Mouse (Mus musculus): ENCODE measurements around the gene Apoa5. TPM values are rescaled to one million over a fixed set of nuclear protein-coding genes. Genes with fewer than 3 reads are reported as not detected.

Apoa5 gene
- 0.16 and 0.40 TPM in 2 replicates for polyA plus RNA-seq (2015; fragmentation: Nextera tagmentation; extraction: Ambion mirVana)

GRCm38 (mm10) chr9:46268343-46268873 is at the start of gene Apoa5:
Gene Apoa5, plus strand, starts transcription at chr9:46268633.

GRCm38 (mm10) chr9:46228491-46228890 is 39.9 kb upstream of the Apoa5 start, which contains the start of gene Apoa1:
Gene Apoa1, plus strand, starts transcription at chr9:46228580.

GRCm38 (mm10) chr9:46235596-46235648 is 33.0 kb upstream of the Apoa5 start, which contains the start of gene Apoc3:
Gene Apoc3, minus strand, starts transcription at chr9:46235636.

DNA sequence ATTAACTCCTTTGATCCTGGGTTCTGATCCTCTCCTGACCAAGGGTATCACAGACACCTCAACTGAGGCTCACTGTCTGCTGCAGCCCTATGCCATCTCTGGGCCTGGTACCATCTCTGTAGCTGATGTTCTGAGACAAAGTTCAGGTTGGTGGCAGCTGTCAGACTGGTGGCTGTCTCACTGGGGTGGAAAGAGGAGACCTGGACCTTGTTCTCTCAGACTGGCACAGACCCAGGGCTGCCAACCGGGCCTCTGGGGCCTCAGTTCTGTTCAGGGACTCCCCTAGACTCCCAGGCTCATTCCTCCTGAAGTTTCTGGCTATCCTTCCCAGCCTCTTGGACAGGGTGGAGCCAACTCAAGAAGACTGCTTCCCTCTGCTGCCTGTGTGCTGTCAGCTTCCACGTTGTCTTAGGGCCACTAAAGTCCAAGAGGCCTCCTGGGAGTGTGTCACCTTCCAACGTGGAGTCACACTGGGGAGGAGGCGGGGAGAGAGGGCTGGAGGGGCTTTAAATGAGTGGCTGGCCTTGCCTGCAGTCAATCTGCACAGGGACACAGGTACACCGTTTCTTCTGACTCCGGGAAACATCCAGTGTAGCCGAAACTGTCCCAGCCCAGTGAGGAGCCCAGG is 27.8 kb upstream of the Apoa5 start, which contains the start of gene Apoa4:
Apoa4 (plus strand) TSS at position 171 of the 628 bp plus-strand sequence.

GRCm38 (mm10) chr9:46272677-46273454 is 4.4 kb downstream of the Apoa5 start, which contains the start of gene Zpr1:
Gene Zpr1, plus strand, starts transcription at chr9:46273064.

DNA sequence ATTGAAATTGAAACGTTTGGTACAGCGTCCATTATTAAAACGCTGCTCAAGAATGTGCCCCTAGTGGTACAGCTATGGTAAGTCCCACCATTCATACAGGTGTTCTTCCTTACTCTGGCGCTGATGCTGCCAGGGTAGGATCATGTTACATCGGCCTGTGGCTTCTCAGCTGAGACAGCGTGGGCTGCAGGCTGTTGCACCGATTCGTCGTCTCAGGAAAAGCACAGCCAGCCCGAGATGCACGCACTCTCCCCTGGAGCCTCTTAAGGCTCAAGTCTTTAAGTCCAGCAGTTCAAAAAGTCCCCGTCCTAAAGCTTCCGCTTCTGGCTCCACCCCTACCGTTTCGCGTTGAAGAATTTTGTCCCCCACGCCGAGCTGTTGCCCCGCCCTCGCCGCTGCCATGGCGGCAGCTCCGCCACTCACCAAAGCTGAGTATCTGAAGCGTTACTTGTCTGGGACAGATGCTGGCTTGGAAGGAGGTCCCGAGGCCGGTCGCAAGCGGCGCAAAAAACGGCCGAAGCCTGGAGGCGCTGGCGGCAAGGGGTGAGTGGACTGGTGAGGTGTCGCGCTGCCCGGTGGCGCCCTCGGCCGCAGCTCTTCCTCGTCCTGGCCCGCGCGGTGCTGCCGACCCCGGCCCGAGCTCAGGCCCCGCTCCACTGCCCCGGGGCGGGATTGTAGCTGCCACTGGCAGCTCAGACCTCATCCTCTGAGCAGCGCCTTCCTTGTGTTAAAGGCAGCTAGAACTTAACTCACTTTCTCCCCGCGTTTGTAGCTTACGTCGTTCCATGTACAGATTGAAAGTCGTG is 14.4 kb downstream of the Apoa5 start, which contains the start of gene Bud13:
Bud13 (plus strand) TSS at position 378 of the 806 bp plus-strand sequence.

DNA sequence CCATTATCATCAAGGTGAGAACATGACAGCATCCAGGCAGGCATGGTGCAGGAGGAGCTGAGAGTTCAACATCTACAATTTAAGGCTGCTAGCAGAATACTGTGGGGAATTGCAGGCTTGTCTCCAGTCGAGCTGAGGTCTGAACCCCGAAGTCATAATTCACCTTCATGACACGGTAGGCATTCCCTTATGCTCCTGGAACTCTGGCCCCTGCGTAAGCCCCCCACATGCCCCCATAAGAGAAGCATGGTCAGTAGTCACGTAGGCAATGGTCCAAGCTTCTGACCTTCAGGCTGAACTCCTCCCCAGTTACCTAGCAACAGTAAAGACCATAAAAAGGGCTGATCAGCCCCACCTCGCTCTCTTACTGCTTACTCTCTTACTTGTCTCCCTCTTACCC is 51.5 kb downstream of the Apoa5 start, which contains the start of gene 4931429L15Rik:
4931429L15Rik (minus strand) TSS at position 101 of the 400 bp plus-strand sequence.

Other genes with a start within 250 kb of the Apoa5 start
- gene Apoa1, start 40.1 kb upstream of the Apoa5 start, polyA plus RNA-seq (2015; fragmentation: Nextera tagmentation; extraction: Ambion mirVana), result 7.5 and 13.6 TPM in 2 replicates
- gene Apoc3, start 33.0 kb upstream of the Apoa5 start, polyA plus RNA-seq (2015; fragmentation: Nextera tagmentation; extraction: Ambion mirVana), result 0.31 and 6.7 TPM in 2 replicates
- 0.10 and 0.15 TPM in 2 replicates for gene Apoa4, start 27.9 kb upstream of the Apoa5 start, polyA plus RNA-seq (2015; fragmentation: Nextera tagmentation; extraction: Ambion mirVana)
- gene Zpr1, start 4.4 kb downstream of the Apoa5 start, polyA plus RNA-seq (2015; fragmentation: Nextera tagmentation; extraction: Ambion mirVana), result 21.6 and 23.5 TPM in 2 replicates
- gene Bud13, start 14.4 kb downstream of the Apoa5 start, polyA plus RNA-seq (2015; fragmentation: Nextera tagmentation; extraction: Ambion mirVana), result 7.7 and 8.6 TPM in 2 replicates
- not detected in 2 replicates for gene 4931429L15Rik, start 51.4 kb downstream of the Apoa5 start, polyA plus RNA-seq (2015; fragmentation: Nextera tagmentation; extraction: Ambion mirVana)

Data from skeletal muscle tissue, postnatal 0 days (tissue).